Mouse (Mus musculus) embryo, embryonic 11 days (tissue): ENCODE measurements around the gene Ggcx.
"Not testable (repeated sequence)": the region's sequence is repeated elsewhere in the genome, so short reads cannot be mapped to it uniquely, and the experiment has no call there.

Experiments
- DNase-seq: peaks from one replicate; pipeline ENCODE4 v3.0.0-alpha.2; 2015

Gene Ggcx

DNA sequence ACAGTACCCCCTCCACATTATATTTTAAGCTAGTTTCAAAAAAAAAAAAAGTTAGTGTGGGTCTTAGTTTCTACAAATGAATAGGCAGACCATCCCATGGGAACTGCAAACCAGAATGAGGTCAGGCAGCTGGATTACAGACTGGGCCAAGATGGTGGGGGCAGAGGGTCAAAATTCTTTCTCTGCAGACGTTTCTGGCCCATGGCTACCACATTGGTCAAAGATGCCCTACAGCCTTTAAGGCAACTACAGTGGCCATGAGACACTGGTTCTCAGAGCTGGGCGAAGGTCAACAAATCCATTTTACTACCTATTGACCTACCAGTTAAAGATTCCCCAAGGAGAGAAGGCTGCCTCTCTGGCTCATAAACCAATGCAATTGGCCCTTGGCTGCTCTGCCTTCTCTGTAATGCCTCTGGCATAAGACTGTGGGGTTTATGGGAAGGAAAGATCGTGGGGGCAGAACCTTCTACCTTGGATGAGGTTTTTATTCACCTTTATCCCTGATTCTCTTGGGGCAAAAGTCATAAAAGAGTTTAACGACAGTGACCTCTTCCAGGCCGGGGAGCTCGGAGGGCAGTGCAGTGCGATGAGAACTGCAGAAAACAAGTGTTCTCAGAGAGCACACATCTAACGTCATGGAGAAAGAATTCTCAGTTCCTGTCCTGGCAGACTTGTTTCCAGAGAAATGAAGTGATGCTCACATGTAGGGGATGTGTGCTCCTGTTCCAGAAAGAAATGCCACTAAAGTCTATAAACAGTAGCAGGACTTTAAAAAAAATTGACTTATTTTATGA is 51.5 kb downstream of the Ggcx start:
- no peak for DNase-seq

DNA sequence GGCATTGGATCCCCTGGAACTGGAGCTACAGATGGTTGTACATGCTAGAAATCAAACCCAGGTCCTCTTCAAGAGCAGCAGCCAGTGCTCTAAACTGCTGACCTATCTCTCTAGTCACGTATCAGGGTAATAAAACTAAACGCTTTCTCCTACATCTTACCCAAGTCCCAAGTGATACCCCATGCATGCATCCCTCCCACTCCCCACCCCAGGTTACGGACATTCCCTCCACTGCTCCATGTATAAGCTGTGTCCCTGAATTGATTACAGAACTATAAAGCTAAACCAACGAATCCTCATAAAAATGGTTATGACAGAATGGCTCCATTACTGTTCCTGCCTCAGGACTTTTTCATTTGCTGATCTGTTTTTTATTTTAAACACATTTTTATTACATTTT is 52.1 kb downstream of the Ggcx start:
- DNase-seq = no peak

DNA sequence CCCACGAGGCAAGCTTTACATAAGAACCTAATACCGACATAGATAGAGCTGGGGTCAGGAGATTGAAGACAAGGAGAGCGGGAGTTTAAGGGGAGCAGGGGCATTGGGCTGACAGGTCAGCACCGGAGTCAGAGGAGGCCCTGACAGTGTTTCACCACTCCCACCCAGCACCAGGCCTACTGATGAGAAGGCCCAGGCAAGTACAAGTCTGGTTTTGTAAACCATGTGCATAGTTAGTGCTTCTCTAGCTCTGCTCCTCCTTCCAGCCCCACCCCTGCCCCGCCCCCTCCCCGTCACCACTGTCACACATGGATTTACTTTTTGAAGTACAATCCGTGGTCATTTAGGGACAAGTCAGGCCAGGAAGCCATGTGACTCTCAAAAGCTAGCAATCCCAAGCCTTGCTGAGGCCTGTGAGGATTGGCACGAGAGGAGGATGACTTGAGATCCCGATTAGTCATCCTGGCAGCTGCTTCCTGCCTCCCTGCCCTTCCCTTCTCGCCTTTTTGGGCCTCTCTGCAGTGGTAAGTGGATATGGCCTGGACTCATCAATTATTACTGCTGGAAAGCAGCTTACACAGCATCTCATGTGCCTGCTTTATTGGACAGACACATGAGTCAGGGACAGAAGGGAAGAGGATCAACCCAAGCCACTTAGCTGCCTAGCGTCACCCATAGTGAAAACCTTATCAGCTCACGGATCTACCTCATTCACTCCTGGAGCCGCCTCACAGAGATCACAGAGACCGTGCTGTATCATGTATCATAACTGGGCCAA is 59.3 kb downstream of the Ggcx start:
- DNase-seq = peak; percentile 28

DNA sequence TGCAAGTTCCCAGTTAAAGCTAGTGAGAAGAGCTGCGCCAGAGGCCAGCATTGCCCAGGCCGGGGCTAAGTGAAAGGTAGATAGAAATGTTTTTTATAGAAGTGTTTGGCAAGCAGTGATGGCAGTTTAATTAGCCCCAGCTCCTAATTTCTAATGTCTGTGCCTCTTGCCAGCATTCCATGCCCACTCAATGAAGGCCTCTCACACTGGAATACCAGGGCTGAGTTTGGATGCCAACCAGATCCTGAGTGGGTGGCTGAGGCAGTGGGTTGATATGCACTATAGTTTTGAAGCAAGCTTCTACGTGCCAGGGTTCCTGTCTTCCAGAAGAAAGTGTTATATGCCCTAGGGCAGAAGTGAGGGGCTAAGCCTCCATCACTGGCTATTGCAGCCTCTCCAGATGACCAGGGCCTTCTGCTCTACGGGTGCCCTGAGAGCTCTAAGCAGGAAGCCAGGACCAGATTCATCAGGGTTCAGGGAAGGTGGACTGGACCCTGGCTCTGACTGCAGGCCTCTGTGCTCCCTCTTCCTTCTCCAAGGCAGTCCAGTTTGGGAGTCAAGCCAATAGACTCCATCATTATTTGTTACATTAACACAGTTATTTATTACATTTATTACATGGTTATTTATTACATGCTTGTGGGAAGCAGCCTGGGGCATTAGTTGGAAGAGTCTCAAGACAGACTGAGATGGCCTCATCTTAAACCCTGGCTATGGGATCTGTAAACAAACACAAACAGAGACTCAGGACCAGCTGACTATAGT is 61.3 kb downstream of the Ggcx start:
- DNase-seq = no peak

DNA sequence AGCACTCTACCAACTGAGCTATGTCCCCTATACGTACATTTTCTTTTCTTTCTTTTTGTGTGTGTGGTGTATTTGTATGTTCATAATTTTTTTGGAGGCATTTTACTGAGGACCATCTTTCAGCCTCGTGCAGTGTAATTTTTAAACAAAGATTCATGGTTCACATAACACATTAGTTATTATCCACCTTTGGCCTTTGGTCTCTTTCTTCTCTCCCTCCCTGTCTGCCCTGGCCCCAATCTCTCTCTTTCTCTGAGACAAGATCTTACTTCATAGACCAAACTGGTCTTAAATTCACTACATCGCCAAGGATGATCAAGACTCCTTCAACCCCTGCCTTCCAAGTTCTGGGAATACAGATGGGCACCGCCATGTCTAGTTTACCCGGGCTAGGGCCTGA is 62.7 kb downstream of the Ggcx start:
- DNase-seq = no peak

DNA sequence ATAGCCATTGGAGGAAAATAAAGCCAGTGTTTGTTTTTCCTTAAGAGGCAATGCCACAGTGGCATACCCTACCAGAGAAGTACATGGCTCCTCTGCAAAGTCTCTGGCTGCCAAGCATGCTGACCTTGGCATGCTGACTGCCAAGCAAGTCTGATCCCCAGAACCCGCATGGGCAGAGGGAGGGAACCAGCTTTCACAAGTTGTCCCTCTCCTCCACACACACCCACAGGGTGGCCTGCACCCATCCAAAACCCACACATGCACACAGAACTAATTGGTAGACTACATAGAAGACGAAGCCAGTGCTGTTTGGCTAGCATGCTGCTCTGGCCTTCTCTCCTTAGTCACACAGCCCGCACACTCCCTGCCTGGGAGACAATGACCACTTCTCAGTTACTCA is 63.5 kb downstream of the Ggcx start:
- no peak for DNase-seq

DNA sequence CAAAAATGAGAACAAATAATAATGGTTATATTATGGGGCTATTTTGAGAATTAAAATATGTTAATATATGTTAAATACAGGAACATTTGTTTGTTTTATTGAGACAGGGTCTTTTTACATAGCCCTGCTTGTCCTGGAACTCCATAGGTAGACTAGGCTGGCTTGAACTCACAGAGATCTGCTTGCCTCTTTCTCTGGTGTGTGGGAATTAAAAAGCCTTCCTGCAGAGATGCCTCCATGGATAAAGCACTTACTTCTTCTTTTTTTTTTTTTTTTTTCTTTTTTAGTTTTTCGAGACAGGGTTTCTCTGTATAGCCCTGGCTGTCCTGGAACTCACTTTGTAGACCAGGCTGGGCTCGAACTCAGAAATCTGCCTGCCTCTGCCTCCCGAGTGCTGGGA is 64.6 kb downstream of the Ggcx start:
- DNase-seq = not testable (repeated sequence)

DNA sequence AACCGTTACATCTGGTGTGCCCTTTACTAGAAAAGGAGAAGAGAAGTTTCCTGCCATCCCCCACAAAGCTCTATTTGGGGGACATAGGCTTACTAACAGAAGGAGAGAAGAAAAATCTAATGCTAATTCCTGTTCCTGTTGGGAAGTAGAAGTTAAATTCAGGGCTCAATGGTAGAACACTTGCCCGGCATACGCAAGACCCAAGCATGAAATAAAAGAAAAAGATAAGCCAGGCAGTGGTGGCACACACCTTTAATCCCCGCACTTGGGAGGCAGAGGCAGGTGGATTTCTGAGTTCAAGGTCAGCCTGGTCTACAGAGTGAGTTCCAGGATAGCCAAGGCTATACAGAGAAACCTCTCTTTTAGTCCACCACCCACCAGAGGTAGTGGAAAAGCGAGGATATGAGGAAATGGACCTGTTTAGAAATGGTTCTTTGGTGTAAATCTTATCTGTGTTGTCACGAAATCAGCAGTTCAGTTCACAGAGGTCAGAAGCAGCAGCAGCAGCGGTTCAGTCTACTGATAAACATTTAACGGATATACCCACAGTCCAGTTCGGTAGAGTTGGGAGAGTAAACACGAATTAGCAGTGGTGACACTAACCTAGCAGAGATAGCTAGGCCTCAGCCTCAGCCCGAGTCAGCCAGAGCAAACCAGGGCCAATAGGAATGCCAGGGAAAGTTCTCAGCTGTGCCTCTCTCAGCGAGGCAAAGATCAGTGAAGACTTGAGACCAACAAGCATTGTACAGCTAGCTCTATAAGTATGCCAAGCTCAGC is 65.7 kb downstream of the Ggcx start:
- no peak for DNase-seq

DNA sequence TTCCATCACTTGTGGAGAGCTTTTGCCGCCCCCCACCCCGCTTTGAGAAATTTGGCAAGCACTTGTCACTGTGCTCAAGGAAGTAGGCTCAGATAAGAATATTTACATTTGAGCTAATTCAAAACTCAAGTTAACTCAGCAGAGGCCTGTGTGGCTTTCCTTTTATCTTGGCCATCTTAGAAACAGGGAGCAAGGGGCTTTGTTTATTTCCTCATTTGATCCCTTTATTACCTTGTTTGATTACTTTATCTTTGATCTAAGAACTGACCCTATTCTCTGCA is 66.3 kb downstream of the Ggcx start:
- DNase-seq = no peak
